Mouse (Mus musculus) midbrain, embryonic 16.5 days (tissue): Measurements from ENCODE around the gene Shank2. TPM values are rescaled to one million over a fixed set of nuclear protein-coding genes. Genes with fewer than 3 reads are reported as not detected.

Experiments used
- ATAC-seq: fragments of 200-750 bp; cut with Nextera tagmentation; 2 replicates; pipeline ENCODE4 v1.8.0; 2017; ENCODE audit warnings: moderate TSS enrichment
- H3K27ac ChIP-seq: fragments of 300-500 bp; sonication (generic); 2 replicates; pipeline ENCODE4 v1.5.1; 2014; ENCODE audit warnings: mild to moderate bottlenecking, low read length, mixed read lengths
- H3K27me3 ChIP-seq: fragments of 300-500 bp; sonication (generic); 2 replicates; pipeline ENCODE4 v1.6.1; 2014; ENCODE audit warnings: low read depth, low read length, mixed read lengths; ENCODE audit not compliant: control insufficient read depth, insufficient read depth
- H3K36me3 ChIP-seq: fragments of 300-500 bp; sonication (generic); 2 replicates; pipeline ENCODE4 v1.6.1; 2014; ENCODE audit warnings: mild to moderate bottlenecking, low read length, moderate library complexity, mixed read lengths; ENCODE audit not compliant: control insufficient read depth, insufficient read depth
- H3K4me1 ChIP-seq: fragments of 300-500 bp; sonication (generic); 2 replicates; pipeline ENCODE4 v1.6.1; 2014; ENCODE audit warnings: mild to moderate bottlenecking, low read length, mixed read lengths; ENCODE audit not compliant: control insufficient read depth, insufficient read depth
- H3K4me2 ChIP-seq: fragments of 300-500 bp; sonication (generic); 2 replicates; pipeline ENCODE4 v1.6.1; 2014; ENCODE audit warnings: mild to moderate bottlenecking, low read length, mixed read lengths
- H3K4me3 ChIP-seq: fragments of 300-500 bp; sonication (generic); 2 replicates; pipeline ENCODE4 v1.5.1; 2014; ENCODE audit warnings: low read depth, mild to moderate bottlenecking, low read length, moderate library complexity, mixed read lengths
- H3K9ac ChIP-seq: fragments of 300-500 bp; sonication (generic); 2 replicates; pipeline ENCODE4 v1.6.1; 2014; ENCODE audit warnings: low read depth, low read length, mixed read lengths
- H3K9me3 ChIP-seq: fragments of 300-500 bp; sonication (generic); replicated peaks from 2 replicates; pipeline ENCODE4 v1.6.1; 2014; ENCODE audit warnings: mild to moderate bottlenecking, low read length, mixed read lengths; ENCODE audit not compliant: control insufficient read depth, poor library complexity, severe bottlenecking
- WGBS: fragments of 180-500 bp; shearing (Covaris S2); extraction: QIAGEN DNeasy Blood & Tissue Kit; methylation state at CpG from one replicate; pipeline ENCODE4 v1.1.7; 2014; 5-methylcytosine and 5-hydroxymethylcytosine counted together
- polyA plus RNA-seq: library from polyadenylated mRNA; unstranded; fragments of >200 nt; fragmentation: Nextera tagmentation; extraction: Ambion mirVana; gene quantifications from 2 replicates; pipeline ENCODE4 v1.2.1, GENCODE M21; 2015

Shank2 gene
- polyA plus RNA-seq, 1 experiment from 2014 or later = 10.5 TPM

- Histone ChIP-seq H3K4me3 (no peak overlapping the region), H3K4me1 (peaks cover 10% of the 10 kb centered on the region), H3K9ac (no peak overlapping the region), H3K36me3 (no peaks in the 10 kb centered on the region), H3K9me3 (no peaks in the 10 kb centered on the region), H3K27me3 (no peaks in the 10 kb centered on the region), H3K4me2 (no peak overlapping the region), H3K27ac (no peak overlapping the region)
- ATAC-seq = no peak
- 42% methylated on average over 1 of the region's 1 CpGs for WGBS
These were observed 227.7 kb downstream of the Shank2 start for GRCm38 (mm10) chr7:144229421-144229820.

GRCm38 (mm10) chr7:144232132-144232706 is 230.5 kb downstream of the Shank2 start:
- Histone ChIP-seq H3K27me3 (no peaks in the 10 kb centered on the region), H3K36me3 (no peaks in the 10 kb centered on the region), H3K9me3 (no peaks in the 10 kb centered on the region), H3K4me2 (no peak overlapping the region), H3K4me1 (peaks cover 10% of the 10 kb centered on the region), H3K9ac (no peak overlapping the region), H3K4me3 (no peak overlapping the region), H3K27ac (no peak overlapping the region)
- ATAC-seq = 0 out of 2 replicates have a peak, but pooled peaks have one; percentile 40
- 31% methylated on average over 5 of the region's 5 CpGs for WGBS

GRCm38 (mm10) chr7:144233479-144233878 is 231.8 kb downstream of the Shank2 start:
- WGBS = 76% methylated on average over 8 of the region's 8 CpGs
- no peak overlapping the region for H3K4me2 ChIP-seq

GRCm38 (mm10) chr7:144234783-144235182 is 233.1 kb downstream of the Shank2 start:
- no peak for ATAC-seq
- WGBS = 66% methylated on average over 5 of the region's 5 CpGs
- Histone ChIP-seq H3K4me1 (peaks cover 32% of the 10 kb centered on the region), H3K9me3 (no peaks in the 10 kb centered on the region), H3K27me3 (no peaks in the 10 kb centered on the region), H3K27ac (no peak overlapping the region), H3K4me2 (no peak overlapping the region), H3K4me3 (no peak overlapping the region), H3K9ac (no peak overlapping the region), H3K36me3 (no peaks in the 10 kb centered on the region)

More at GRCm38 (mm10) chr7:144233479-144233878, 231.8 kb downstream of the Shank2 start:
- no peak overlapping the region for H3K9ac ChIP-seq
- H3K4me3 ChIP-seq = no peak overlapping the region
- H3K4me1 ChIP-seq = peaks cover 19% of the 10 kb centered on the region
- no peak overlapping the region for H3K27ac ChIP-seq
- H3K27me3 ChIP-seq = no peaks in the 10 kb centered on the region
- no peaks in the 10 kb centered on the region for H3K9me3 ChIP-seq
- no peaks in the 10 kb centered on the region for H3K36me3 ChIP-seq
- ATAC-seq = no peak

- H3K4me2 ChIP-seq = no peak overlapping the region
- no peak for ATAC-seq
- H3K9ac ChIP-seq = no peak overlapping the region
- WGBS = 86% methylated on average over 4 of the region's 4 CpGs
- H3K27me3 ChIP-seq = no peaks in the 10 kb centered on the region
- H3K36me3 ChIP-seq = no peaks in the 10 kb centered on the region
- peaks cover 39% of the 10 kb centered on the region for H3K4me1 ChIP-seq
- no peak overlapping the region for H3K27ac ChIP-seq
- no peak overlapping the region for H3K4me3 ChIP-seq
- H3K9me3 ChIP-seq = no peaks in the 10 kb centered on the region
These were observed 233.8 kb downstream of the Shank2 start for GRCm38 (mm10) chr7:144235523-144235922.

GRCm38 (mm10) chr7:144236802-144237201 is 235.1 kb downstream of the Shank2 start:
- Histone ChIP-seq H3K4me1 (peaks cover 47% of the 10 kb centered on the region), H3K9me3 (no peaks in the 10 kb centered on the region)

GRCm38 (mm10) chr7:144238409-144238808 is 236.7 kb downstream of the Shank2 start:
- ATAC-seq = peak; percentile 18; the same call in 1 of the 2 replicates
- Histone ChIP-seq H3K9ac (peak overlapping the region; percentile 49), H3K9me3 (no peaks in the 10 kb centered on the region), H3K27me3 (no peaks in the 10 kb centered on the region), H3K4me3 (peak overlapping the region; percentile 32), H3K4me2 (peak overlapping the region; percentile 49), H3K4me1 (peaks cover 48% of the 10 kb centered on the region), H3K36me3 (no peaks in the 10 kb centered on the region), H3K27ac (peak overlapping the region; percentile 83)
- 22% methylated on average over 12 of the region's 12 CpGs for WGBS

More at GRCm38 (mm10) chr7:144236802-144237201, 235.1 kb downstream of the Shank2 start:
- Histone ChIP-seq H3K27me3 (no peaks in the 10 kb centered on the region), H3K4me2 (no peak overlapping the region), H3K36me3 (no peaks in the 10 kb centered on the region), H3K27ac (no peak overlapping the region), H3K4me3 (no peak overlapping the region), H3K9ac (no peak overlapping the region)
- whole genome bisulfite sequencing = 79% methylated on average over 13 of the region's 13 CpGs
- ATAC-seq = no peak

GRCm38 (mm10) chr7:144238992-144239391 is 237.3 kb downstream of the Shank2 start:
- peak overlapping the region; percentile 83 for H3K27ac ChIP-seq
- WGBS = 23% methylated on average over 12 of the region's 12 CpGs
- no peaks in the 10 kb centered on the region for H3K9me3 ChIP-seq
- no peaks in the 10 kb centered on the region for H3K36me3 ChIP-seq
- H3K4me3 ChIP-seq = peak overlapping the region; percentile 32
- peak overlapping the region; percentile 49 for H3K9ac ChIP-seq
- peaks cover 48% of the 10 kb centered on the region for H3K4me1 ChIP-seq
- no peaks in the 10 kb centered on the region for H3K27me3 ChIP-seq
- peak overlapping the region; percentile 49 for H3K4me2 ChIP-seq
- ATAC-seq = peak; percentile 49

GRCm38 (mm10) chr7:144239571-144240370 is 238.0 kb downstream of the Shank2 start:
- Histone ChIP-seq H3K27ac (peak overlapping the region; percentile 83), H3K9ac (peak overlapping the region; percentile 49), H3K9me3 (no peaks in the 10 kb centered on the region), H3K4me3 (peak overlapping the region; percentile 32), H3K27me3 (no peaks in the 10 kb centered on the region), H3K4me1 (peaks cover 48% of the 10 kb centered on the region), H3K36me3 (no peaks in the 10 kb centered on the region), H3K4me2 (peak overlapping the region; percentile 49)
- ATAC-seq = no peak
- WGBS = 30% methylated on average over 6 of the region's 6 CpGs
